Mouse (Mus musculus) liver, embryonic 14.5 days (tissue): ENCODE data around the gene Akt3.

Experiments used
- CTCF ChIP-seq: IDR thresholded peaks from 2 replicates; pipeline ENCODE4 v1.5.1; 2016; ENCODE audit warnings: antibody characterized with exemption, low read depth, control low read depth
- EP300 ChIP-seq: IDR thresholded peaks from 2 replicates; pipeline ENCODE4 v1.6.1; 2016; ENCODE audit warnings: antibody characterized with exemption, low read depth

DNA sequence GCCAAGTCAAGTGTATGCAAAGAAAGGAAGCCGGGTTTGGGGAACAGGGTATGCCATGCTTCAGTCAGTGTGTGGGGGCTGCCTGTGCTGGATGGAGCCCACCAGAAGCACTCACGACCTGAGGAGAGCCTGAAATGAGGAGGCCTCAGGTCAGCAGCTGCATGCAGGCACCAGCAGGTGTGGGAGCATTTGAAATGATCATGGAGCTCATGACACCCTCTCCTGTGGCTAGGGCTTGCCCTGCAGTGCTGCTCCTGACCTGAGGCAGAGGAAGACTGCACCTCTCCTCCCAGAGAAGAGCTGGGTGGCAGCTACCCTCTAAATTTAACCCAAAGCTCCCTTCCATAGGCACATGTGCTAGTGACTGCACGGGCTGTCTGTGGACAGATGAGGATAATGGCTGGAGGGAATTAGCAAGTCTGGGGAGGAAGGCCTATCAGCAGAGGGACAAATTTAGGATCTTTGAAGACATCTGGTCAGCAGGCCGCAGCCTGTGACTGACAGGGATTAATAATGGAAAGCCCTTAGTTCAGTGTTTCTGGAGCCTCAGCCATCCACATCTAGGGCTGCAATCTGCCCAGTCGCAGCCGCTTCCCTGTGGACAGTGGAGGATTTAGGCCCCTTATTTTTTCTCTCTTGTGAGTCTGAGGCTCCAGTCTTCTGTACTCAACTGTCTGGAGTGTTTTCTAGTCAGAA is 247.2 kb downstream of the Akt3 start:
- TF ChIP-seq CTCF: no peak
- TF ChIP-seq EP300: no peak
